Mouse (Mus musculus) liver, adult 2 months (tissue): ENCODE results near the gene Mfsd4b5.

Experiments
- CTCF ChIP-seq: fragments of 200-500 bp; IDR thresholded peaks from 2 replicates; pipeline ENCODE4 v1.5.1; 2011; ENCODE audit warnings: low read depth, low read length, control low read depth
- POLR2A ChIP-seq: fragments of 200-500 bp; IDR thresholded peaks from 2 replicates; pipeline ENCODE4 v1.6.1; 2011; ENCODE audit warnings: low read length, control low read depth; ENCODE audit not compliant: insufficient read depth; ENCODE audit errors: extremely low read depth

DNA sequence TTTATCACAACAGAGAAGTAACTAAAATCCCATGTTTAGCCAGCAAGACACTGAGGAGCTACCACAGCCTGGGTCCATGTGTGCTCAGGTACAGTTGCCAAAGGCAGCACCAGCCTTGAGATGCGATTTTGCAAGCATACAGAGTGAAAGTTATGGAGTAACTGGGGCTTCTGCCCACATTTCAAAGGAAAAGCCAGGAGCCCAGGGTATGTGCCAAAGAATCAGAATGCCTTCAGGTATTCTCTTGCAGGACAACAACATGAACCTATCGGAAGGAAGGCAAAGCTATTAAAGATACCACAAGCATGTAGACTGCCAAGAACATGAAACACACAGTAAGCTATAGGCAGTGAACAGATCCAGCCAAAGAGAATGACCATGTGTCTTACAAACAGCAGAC, 14.3 kb upstream of the Mfsd4b5 start:
- TF ChIP-seq POLR2A (no peak), CTCF (no peak)
